Mouse (Mus musculus): Measurements from ENCODE around the gene Tacc2. TPM values are rescaled to one million over a fixed set of nuclear protein-coding genes. Genes with fewer than 3 reads are reported as not detected.

Tacc2 gene
- polyA plus RNA-seq, 1 experiment: 44.6 TPM

DNA sequence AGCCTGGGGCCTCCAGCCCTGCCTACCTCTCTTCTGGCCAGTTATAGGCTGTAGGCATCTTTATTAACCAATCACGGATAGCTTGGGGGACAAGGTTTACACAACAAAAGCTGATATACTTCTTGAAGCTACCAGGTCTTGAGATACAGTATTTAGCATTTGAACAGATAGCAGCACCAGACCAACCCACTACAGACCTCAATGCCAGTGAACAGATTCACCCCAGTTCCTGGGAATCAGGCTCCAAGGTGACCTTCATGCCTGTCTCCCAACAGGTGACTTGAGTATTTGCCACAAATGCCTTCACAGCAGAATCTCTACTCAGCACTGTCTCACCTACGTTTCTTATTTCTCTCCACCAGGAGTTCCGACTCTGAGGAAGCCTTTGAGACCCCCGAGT, 139.1 kb downstream of the Tacc2 start:
- TF ChIP-seq POLR2A (IDR thresholded peaks at IDR 0.05; ENCODE audit: extremely low read depth, insufficient read depth, low read length) (no peak), CTCF (IDR thresholded peaks at IDR 0.05; ENCODE audit: extremely low read depth, insufficient read depth, low read length) (no peak)
- no peak overlapping the region for H3K4me3 ChIP-seq (ENCODE audit: insufficient read depth, low read length)
- H3K4me1 ChIP-seq (ENCODE audit: control insufficient read depth, insufficient read depth, low read length): peaks cover 8% of the 10 kb centered on the region
- no peak overlapping the region for H3K27ac ChIP-seq (ENCODE audit: insufficient read depth, low read length)

DNA sequence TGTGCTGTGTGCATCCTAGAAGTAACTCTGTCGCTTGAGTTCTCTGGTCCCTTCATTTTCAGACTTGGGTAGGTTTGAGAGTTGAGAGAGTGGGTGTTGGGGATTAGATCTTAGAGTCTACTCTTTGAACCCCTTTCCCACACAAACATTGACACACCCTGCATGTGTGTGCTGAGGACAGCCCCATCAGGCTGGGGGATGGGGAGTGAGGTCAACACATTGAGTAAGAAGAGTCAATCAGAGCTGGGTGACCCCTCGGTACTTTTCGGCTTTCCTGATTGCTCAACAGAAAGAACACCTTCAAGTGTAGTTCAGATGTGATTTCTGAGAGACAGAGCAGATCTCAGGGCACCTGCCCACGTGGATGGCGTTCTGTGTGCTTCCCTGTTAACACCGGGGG, 139.8 kb downstream of the Tacc2 start:
- no peak for TF ChIP-seq CTCF (IDR thresholded peaks at IDR 0.05; ENCODE audit: extremely low read depth, insufficient read depth, low read length)
- no peak for TF ChIP-seq POLR2A (IDR thresholded peaks at IDR 0.05; ENCODE audit: extremely low read depth, insufficient read depth, low read length)

DNA sequence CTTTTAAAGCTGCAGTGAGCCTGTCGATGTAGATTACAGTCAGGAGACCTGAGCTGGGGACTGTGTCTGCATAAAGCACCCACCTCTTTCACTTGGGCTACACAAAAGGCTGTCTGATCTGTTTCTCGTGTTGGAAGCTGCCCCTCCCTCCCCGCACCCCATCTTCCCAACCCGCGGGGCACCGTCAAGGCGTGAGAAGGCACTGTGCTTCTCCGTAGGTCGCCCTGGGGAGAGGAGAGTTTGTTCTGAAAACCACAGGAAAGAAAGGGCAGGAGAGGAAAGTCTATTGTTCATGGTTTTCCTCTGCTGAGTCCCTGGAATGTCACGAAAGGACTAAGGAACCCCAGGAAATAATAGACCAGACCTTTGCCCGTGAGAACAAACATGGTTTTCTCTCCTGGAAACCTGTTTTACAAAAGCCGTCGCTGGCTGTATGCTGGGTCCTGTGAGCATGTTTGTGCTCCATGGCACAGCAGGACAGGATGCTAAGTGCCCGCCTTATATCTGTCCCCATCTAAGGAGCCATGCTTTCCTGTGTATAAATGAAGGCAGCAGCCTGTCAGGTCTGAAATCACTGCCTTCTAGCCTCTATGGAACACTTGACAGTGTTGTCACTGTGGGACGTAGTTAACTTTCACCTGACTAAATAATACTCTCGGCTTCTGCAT, 142.8 kb downstream of the Tacc2 start:
- no peak overlapping the region for H3K4me3 ChIP-seq (ENCODE audit: insufficient read depth, low read length)
- TF ChIP-seq CTCF (IDR thresholded peaks at IDR 0.05; ENCODE audit: extremely low read depth, insufficient read depth, low read length) (no peak), POLR2A (IDR thresholded peaks at IDR 0.05; ENCODE audit: extremely low read depth, insufficient read depth, low read length) (no peak)
- H3K4me1 ChIP-seq (ENCODE audit: control insufficient read depth, insufficient read depth, low read length): peaks cover 4% of the 10 kb centered on the region; the same call in 1 of the 2 replicates
- no peak overlapping the region for H3K27ac ChIP-seq (ENCODE audit: insufficient read depth, low read length)

More for the DNA sequence above, 139.8 kb downstream of the Tacc2 start:
- Histone ChIP-seq H3K4me1 (ENCODE audit: control insufficient read depth, insufficient read depth, low read length) (peaks cover 8% of the 10 kb centered on the region), H3K27ac (ENCODE audit: insufficient read depth, low read length) (no peak overlapping the region), H3K4me3 (ENCODE audit: insufficient read depth, low read length) (no peak overlapping the region)

DNA sequence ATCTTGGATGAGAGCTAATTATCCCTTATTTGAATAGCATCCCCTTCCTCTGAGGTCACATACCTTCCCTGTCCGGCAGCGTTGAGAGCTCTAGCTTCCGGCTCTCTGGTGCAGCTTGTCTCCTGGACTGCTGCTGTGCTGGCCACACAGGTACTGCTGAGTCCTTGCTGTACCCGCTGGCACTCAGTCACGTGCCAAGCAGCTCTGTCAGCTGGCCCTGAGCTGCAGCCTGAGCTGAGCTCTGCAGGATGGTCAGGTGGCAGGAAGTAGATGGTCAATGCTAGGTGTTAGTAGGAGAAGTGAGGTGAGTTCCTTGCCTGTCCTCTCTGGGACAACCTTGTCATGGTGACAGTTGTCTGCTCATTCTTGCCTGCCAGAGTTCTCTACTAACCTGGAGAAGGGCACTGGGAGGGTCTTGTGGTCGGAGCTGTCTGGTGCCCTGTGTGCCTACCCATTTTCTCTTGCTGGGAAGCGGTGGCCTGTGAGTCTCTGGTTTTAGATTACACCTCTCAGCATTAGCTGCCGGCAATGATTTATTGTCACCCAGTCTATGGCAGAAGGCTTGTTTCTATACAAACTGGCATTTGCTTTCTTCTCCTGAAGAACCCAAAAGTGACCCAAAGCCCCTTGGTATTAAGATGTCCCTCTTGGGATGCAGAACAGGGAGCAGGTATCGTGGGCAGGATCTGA, 143.6 kb downstream of the Tacc2 start:
- H3K4me3 ChIP-seq (ENCODE audit: insufficient read depth, low read length): no peak overlapping the region
- TF ChIP-seq POLR2A (IDR thresholded peaks at IDR 0.05; ENCODE audit: extremely low read depth, insufficient read depth, low read length) (no peak), CTCF (IDR thresholded peaks at IDR 0.05; ENCODE audit: extremely low read depth, insufficient read depth, low read length) (no peak)
- H3K27ac ChIP-seq (ENCODE audit: insufficient read depth, low read length): no peak overlapping the region
- H3K4me1 ChIP-seq (ENCODE audit: control insufficient read depth, insufficient read depth, low read length): peaks cover 4% of the 10 kb centered on the region; the same call in 1 of the 2 replicates

DNA sequence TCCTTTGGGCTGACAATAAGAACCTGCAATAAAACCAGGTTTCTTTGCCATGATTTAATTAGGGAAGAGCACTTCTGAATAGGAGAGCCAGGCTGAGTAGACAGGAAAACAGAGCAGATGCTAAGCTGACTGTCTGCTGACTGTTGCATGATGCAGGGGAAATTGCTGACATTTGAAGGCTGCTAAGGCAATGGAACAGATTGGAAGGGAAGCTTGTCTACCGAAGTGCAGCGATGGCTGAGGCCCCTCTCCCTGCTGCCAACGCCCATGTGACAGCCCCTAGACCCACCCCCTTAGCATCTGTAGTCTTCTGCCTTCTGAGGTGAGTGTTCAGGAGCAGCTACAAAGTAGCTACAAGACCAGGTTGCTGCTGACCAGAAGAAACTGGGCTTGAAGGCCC, 148.9 kb downstream of the Tacc2 start:
- Histone ChIP-seq H3K4me1 (ENCODE audit: control insufficient read depth, insufficient read depth, low read length) (peaks cover 4% of the 10 kb centered on the region; the same call in 1 of the 2 replicates), H3K4me3 (ENCODE audit: insufficient read depth, low read length) (no peak overlapping the region), H3K27ac (ENCODE audit: insufficient read depth, low read length) (no peak overlapping the region)
- TF ChIP-seq POLR2A (IDR thresholded peaks at IDR 0.05; ENCODE audit: extremely low read depth, insufficient read depth, low read length) (no peak), CTCF (IDR thresholded peaks at IDR 0.05; ENCODE audit: extremely low read depth, insufficient read depth, low read length) (no peak)

DNA sequence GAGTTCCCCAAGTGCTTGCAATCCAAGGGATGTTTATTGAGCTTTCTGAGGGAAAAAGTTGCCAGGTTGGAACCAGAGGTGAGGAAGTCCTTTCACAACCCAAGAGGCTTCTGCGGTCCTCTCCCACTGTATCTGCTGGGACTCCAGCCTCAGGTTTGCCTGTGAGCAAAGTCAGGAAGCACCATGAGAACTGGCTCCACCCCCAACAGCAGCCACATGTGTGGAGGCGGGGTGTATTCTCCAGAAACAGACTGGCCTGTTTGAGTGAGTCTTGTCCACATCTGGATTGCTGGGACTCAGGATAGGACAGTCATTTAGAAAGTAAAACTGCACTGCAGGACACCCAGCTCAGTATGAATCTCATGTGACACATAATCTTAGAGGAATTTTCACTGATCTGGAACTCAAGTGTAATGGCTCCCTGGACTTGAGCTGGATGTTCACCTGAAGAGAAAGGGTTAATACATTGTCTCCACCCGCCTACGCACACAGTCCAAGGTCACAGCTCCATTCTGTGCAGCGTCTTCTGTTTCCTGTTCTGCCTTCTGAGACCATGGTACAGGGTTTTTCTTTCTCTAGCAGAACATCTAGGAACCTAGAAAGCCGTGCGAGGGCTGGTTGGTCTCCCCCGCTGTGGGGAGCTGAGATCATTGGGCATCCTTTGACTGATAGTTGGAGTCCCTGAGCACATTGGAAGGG, 149.6 kb downstream of the Tacc2 start:
- Histone ChIP-seq H3K27ac (ENCODE audit: insufficient read depth, low read length) (no peak overlapping the region), H3K4me1 (ENCODE audit: control insufficient read depth, insufficient read depth, low read length) (peaks cover 8% of the 10 kb centered on the region), H3K4me3 (ENCODE audit: insufficient read depth, low read length) (no peak overlapping the region)
- no peak for TF ChIP-seq POLR2A (IDR thresholded peaks at IDR 0.05; ENCODE audit: extremely low read depth, insufficient read depth, low read length)
- no peak for TF ChIP-seq CTCF (IDR thresholded peaks at IDR 0.05; ENCODE audit: extremely low read depth, insufficient read depth, low read length)

DNA sequence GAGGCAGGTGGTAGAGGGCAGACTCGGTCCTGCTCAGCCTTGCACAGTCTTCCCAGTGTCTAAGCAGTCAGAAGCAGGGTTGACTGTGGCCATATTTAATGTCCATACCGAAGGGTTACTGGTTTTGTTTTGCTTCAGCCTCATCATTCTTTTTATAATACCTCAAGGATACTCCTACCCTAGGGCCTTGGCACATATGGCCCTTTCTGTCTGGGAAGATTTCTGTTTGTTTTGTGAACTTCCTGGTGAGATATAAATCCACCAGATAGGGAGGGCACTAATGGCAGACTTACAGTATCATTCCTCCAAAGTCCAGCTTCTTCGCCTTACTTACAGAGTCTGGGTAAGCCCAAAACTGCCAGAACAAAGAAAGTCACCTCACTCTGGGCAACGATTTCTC, 150.3 kb downstream of the Tacc2 start:
- H3K27ac ChIP-seq (ENCODE audit: insufficient read depth, low read length): no peak overlapping the region
- H3K4me1 ChIP-seq (ENCODE audit: control insufficient read depth, insufficient read depth, low read length): peaks cover 12% of the 10 kb centered on the region
- TF ChIP-seq POLR2A (IDR thresholded peaks at IDR 0.05; ENCODE audit: extremely low read depth, insufficient read depth, low read length) (no peak), CTCF (IDR thresholded peaks at IDR 0.05; ENCODE audit: extremely low read depth, insufficient read depth, low read length) (no peak)
- H3K4me3 ChIP-seq (ENCODE audit: insufficient read depth, low read length): no peak overlapping the region

DNA sequence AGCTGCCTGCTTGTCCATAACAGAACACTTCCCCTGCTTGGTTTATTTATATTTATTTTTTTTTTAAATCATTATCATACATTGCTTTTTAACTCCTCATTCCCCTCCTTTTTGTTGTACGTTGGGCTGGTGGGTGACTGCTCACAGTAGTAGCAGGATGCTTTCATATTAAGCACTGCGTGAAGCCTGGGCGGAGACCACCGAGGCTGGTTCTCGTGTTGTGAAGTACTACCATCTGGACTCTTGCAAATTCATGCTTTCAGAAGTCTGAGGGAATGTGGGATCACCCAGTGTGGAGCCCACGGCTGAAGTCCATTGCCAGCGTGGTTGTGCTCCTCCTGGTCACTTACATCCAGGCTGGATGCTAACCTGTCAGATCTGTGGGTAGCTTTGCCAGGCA, 154.6 kb downstream of the Tacc2 start:
- Histone ChIP-seq H3K27ac (ENCODE audit: insufficient read depth, low read length) (no peak overlapping the region), H3K4me3 (ENCODE audit: insufficient read depth, low read length) (no peak overlapping the region), H3K4me1 (ENCODE audit: control insufficient read depth, insufficient read depth, low read length) (peaks cover 11% of the 10 kb centered on the region)
- no peak for TF ChIP-seq CTCF (IDR thresholded peaks at IDR 0.05; ENCODE audit: extremely low read depth, insufficient read depth, low read length)

DNA sequence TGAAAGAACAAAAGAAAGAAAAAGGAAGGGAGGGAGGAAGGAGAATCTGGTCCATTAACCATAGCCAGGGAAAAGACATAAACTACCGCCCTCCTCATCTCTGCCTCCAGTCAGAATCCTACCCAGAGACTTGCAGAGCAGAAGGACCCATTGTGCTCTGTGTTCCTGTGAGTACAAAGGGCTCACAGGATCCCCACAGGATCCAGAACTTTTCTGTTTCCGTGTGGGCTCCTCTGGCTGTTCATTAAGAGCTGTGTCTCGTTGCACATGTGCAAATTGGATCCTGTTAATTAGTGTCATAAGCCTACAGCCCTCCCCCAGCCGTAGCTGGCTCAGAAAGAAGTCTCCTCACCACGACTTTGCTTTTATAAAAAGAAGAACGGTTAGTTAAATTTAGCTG, 155.7 kb downstream of the Tacc2 start:
- H3K27ac ChIP-seq (ENCODE audit: insufficient read depth, low read length): no peak overlapping the region
- H3K4me3 ChIP-seq (ENCODE audit: insufficient read depth, low read length): no peak overlapping the region
- peaks cover 11% of the 10 kb centered on the region for H3K4me1 ChIP-seq (ENCODE audit: control insufficient read depth, insufficient read depth, low read length)
- TF ChIP-seq CTCF (IDR thresholded peaks at IDR 0.05; ENCODE audit: extremely low read depth, insufficient read depth, low read length) (no peak), POLR2A (IDR thresholded peaks at IDR 0.05; ENCODE audit: extremely low read depth, insufficient read depth, low read length) (no peak)

Data from cortical plate, adult 2 months (tissue).